Mouse (Mus musculus) bone marrow, adult 2 months (tissue): ENCODE measurements around the gene Samd3.

Source experiments
- CTCF ChIP-seq: fragments of 200-500 bp; IDR thresholded peaks from 2 replicates; pipeline ENCODE4 v1.5.1; 2011; ENCODE audit warnings: low read length, control low read depth; ENCODE audit not compliant: control insufficient read depth, insufficient read depth
- POLR2A ChIP-seq: fragments of 200-500 bp; IDR thresholded peaks from 2 replicates; pipeline ENCODE4 v1.6.1; 2011; ENCODE audit warnings: low read depth, mild to moderate bottlenecking, control low read depth, low read length, borderline replicate concordance; ENCODE audit not compliant: control insufficient read depth

DNA sequence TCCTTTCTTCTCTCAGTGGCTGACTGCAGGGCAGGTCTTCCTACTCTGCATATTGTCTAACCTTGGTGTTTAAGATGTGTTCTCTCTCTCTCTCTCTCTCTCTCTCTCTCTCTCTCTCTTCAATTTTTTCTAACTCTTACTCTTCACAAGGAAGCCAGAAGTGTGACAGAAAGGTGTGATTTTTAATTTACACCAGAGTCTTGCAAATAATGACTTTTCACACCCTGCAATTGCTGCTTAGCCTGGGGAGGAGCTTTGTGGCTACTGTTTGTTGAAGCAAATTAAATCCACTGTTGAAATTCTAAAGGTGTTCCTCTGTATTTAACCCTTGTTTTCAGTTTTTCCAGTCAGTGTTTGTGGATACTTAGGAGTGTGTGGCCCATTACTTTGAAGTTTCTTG, 1.3 kb upstream of the Samd3 start:
- TF ChIP-seq CTCF (no peak), POLR2A (no peak)
